Mouse (Mus musculus): ENCODE data around the gene Polr3h.

Gene Polr3h

DNA sequence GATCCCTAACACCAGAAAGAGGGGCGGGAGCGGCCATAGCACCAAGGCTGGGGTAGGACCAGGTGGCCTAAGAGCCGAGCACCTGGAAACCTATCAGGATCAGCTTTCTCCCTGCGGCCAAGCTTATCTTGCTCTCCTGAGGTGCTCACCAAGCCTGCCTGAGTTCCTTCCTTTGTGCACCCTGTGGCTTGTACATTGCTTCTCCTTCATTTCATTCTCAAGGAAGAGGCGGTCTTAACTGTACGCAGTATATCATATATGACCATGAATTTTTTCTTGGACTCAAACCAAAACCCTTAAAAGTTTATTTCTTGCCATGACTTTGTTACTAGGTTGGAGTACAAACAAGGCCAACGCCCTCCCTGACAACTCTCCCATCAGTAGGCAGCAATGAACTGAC lies 61.8 kb downstream of the Polr3h start:
- no peak for DNase-seq (ENCODE audit: low spot score)

DNA sequence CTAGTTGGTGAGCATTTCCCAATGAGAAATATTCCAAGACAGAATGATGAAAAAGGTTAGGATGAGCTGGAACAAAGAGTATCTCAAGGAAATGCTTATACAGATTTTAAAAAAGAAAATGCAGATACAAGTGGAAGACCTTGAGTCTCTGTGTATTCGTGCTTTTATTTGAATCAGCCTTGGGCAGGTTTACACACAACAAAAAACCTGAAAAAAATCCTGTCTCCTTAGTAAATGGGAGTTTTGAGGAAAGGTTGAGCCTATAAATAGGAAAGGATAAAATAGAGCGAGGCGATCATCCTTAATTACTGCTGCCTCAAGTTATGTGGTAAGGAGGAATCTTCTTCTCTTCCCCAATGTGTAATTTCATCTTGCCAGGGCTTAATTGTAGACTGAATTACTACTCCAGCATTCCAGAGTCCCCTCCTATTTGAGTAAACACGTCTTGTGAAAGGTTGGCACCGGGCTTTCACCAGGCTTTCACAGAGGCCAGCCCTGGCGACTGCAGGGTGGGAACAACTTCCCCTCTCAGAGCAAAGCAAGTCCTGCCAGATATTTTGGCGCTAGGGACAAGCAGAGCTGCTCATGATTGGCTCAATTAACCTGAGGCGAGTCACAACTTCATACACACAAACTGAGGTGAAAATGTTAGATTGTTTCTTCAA lies 65.4 kb downstream of the Polr3h start:
- peak; percentile 64 for DNase-seq (ENCODE audit: low spot score)

DNA sequence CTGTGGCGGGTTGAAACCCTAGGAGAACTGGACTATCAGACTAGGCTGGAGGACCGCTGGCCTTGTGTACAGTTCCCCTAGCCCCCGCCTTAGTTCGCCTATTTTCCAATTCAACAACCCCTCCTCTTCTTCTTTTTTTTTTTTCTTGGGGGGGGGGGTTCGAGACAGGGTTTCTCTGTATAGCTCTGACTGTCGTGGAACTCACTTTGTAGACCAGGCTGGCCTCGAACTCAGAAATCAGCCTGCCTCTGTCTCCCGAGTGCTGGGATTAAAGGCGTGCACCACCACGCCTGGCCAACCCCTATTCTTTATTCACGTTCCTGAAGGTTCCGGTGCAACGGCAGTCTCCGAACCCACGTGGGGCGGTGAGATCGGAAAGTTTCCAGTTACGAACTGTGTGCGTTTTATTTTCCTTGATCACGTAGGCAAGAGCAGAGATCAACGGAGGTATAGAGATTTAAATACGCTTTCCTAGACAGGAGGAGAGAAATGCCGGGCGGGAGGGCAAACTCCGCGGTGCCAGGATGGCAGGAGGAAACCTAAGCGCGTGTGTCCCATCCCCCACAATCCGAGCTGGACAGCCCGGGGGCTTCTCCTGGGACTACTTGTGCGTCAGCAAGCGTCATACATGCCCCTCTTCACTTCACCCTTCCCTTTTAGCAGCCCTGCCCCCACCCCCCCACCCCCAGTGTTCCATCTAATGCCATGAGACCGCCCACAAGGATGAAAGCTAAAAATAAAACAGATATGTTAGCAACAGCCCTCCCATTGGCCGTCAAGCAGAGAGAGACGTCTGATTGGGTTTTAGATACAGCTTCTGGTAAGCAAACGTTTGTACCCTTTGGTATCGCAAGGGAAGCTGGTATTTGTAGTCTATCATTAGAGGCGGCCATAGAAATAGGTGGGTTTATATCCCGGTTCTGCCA lies 66.4 kb downstream of the Polr3h start:
- peak; percentile 98 for DNase-seq (ENCODE audit: low spot score)

DNA sequence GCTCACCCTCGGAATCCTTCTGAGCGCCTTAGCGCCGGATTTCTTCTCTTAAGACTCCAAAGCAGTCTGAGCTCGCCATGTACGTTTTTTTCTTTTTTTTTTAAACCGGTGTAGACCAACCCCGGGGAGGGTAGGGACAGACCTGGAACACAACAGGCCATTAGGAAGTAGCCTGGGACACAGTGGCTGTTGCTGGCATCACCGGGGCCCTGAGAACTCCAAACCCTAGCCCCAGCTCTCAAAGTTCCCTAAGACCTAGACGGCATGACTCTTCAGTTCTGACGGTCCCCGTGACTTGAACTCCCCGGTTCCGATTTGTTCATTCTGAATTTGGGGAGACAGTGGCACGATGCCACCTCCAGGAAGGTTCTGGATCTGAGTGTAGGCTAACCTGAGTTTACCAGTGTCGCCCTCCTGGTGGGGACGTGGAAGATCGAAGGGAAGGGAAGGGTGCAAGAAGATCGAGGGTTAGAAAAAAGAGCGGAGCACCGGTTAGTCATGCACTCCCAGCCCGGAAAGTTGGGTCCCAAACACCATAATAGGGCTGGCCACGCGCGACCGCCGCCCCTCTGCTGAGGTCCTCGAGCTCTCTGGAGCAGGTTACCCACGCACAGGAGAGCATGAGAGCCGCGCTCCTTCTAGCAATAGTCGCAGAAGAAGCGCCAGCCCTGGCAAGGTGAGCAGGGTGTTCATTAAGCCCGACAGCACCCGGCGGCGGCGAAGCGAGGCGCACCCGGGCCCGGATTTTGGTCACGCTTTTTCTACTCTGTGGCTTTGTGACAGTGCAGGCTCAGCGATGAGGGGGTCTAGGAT lies 67.3 kb downstream of the Polr3h start, which contains the start of gene Tob2:
TSS of gene Tob2 (minus strand) at position 280 of the 813 bp plus-strand sequence.
- DNase-seq (ENCODE audit: low spot score): peak; percentile 81

DNA sequence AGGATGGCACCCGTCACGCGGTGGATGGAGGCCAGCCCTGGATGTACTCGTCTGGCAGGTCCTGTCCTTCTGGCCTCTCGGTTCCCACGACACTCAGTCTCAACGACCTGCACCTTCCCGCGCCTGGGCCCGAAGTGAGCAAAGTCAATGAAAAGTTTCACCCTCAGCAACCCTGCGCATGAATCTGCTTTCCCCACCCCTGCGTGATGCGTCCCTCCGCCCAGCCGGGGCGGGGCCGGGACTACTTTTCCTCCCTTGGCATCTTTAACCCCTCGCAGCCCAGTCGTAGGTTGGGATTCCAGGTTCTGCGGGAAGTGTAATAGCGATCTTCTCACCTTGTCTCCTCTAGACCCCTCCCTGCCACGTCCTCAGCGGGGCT lies 67.9 kb downstream of the Polr3h start:
- DNase-seq (ENCODE audit: low spot score): peak; percentile 97

DNA sequence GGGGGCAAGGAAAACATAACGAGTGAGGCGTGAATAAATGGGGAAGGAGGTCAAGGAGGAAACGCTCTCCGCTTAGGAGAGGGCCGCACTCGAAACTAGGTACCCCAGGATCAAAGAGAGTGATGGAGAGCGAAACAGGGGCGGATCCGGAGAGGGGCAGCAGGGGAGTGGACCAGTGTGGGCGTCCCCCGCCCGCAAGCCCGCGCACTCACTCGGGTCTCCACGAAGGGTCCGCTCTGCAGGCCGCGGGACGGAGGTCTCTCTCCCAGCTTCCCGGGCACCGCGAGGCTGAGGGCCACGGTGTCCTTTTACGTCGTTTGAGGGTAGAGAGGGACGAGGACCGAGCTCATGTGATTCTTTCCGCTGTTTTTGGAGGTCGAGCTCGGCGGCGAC lies 68.3 kb downstream of the Polr3h start:
- no peak for DNase-seq (ENCODE audit: low spot score)

DNA sequence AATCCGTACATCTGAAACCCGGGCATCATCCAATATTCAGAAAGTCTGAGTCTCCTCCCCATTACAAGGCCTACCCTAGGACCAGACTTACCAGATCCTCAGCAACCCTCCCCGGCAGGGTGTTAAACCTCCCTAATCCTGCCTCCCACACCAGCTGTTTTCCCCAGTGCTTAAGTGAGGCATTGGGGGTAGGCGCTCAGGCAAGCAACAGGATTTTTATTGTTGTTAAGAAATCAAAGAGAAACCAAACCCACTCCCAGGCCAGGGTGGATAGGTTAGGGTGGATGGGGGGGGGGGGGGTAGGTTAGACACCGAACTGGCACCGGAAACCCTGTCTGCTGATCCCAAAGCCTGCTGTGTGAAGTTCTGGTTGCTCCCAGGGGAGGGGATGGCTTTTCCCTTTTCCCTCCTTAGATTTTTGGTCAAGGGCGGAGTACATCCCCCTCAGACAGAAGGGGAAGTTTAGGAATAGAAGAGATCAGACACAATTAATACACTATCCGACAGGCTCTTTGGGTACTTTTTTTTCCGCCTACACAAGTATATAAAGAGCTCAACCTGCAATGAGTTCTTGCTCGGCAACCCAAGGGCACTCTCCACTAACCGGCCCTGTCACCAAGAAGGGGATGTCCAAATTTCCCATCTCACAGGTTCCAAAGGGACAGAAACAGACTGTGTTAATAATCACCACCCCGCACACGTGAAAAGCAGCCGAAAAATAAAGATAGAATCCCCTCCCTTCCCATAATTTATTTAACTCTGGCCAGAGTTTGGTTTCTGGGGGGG lies 68.9 kb downstream of the Polr3h start:
- peak; percentile 64 for DNase-seq (ENCODE audit: low spot score)

DNA sequence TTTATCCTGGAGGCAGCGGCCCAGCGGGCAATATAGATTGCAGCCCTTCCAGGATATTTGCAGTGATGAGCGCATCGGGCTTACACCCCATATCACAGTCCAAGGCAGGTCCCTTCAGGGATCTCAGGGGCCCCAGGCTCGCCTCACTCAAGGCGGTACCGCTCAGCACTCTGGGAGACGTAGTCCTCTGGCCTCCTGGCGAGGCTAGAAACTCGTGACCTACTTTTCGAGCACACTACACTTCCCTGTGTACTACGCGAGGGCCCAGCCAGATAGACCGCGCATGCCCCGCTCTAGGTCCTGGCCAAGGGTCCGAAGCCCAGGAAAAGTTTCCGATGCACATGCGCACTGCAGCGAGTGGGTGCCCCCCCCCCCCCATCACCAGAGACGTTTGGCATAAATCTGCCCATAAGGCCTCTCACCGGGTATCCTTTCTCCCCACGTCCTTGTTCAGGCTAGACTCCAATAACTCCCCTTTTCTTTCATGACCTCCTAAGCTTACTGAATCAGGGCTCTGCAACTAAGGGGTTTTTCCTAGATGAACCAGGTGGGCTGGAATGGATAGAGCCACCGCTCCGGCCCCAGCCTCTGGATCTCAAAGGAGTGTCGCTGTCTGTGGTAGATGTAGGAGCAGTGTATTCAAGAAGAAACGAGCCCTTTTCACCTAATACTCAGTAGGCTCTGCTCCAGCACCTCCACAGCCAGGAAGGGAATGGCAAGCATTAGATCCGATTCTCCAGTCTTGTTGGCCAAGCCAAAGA lies 69.8 kb downstream of the Polr3h start:
- peak; percentile 96 for DNase-seq (ENCODE audit: low spot score)

DNA sequence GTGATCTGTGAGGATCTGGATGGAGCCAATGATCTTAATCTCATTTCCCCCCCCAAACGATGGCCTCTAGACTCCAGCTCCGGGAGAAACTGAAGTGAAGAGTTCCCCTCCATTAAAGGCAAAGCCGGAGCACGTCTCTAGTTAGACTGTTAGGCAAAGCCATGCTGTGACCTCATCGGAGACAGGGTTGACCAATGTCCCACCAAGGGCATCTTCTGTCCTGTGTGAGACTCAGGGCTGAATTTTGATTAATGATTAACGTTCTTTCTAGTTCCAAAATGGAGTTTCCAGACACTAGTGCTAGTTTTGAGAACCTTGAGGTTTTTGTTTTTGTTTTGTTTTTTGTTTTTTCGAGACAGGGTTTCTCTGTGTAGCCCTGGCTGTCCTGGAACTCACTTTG lies 73.0 kb downstream of the Polr3h start:
- DNase-seq (ENCODE audit: low spot score): no peak

DNA sequence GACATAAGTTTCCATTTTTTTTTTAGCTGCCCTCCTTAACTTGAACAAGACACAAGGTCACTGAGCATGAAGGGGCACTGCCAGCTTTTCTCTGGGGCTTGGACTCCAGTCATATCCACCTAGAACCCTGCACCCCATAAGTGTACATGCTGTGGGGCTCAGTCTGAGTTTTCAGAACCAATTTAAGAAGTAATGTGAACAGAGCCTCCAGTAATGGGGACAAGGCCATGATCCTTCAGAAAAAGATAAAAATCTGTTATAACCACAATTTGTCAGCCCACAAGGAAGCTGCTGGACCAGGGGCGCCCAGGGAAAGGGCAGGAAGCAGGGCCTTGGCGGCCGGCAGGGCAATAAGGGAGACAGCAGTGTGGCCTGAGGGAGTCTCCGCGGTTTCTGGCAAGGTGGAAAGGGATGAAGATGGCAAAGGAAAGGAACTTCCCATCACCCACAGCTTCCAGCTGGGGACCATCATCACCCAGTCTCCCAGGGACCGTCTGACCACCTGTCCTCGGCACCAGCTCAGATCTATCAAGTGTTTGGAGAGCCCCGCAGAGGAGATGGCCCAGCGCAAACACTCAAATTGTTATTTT lies 73.5 kb downstream of the Polr3h start:
- no peak for DNase-seq (ENCODE audit: low spot score)

DNA sequence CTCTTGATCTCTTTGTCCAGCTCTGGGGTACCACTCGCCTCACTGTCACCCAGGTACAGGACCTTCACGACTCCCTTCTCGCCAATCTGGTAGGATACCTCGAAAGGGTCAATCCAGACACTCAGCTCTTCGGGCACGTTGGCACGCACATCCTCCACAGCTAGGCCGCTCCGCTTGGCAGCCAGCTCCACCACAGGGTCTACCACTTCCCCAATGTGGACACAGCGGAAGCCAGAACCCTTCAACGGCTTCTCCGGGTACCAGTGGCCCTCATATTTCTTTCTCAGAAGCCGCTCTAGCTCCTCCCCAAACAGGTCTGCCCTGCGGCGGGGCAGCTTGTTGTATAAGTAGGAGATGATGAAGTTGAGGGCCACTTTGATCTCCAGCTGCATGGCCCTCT lies 74.7 kb downstream of the Polr3h start:
- no peak for DNase-seq (ENCODE audit: low spot score)

DNA sequence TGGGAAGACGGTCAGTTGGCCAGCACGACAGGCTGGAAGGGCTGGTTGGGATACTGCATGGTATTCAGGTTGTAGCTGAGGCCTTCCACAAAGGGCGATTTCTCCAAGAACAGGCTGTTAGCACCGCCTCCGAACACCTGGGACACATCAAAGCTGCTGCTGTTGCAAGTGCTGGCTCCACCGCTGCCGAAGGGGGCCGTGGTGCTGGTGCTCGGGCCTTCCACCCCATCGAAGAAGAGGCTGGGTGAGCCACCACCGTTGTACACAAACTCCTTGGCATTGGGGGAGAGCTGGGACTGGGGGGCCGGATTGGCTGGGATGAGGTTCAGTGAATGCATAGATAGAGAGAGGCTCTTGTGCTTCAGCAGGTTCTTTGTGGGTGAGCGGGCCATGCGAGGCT lies 75.3 kb downstream of the Polr3h start:
- DNase-seq (ENCODE audit: low spot score): no peak

DNA sequence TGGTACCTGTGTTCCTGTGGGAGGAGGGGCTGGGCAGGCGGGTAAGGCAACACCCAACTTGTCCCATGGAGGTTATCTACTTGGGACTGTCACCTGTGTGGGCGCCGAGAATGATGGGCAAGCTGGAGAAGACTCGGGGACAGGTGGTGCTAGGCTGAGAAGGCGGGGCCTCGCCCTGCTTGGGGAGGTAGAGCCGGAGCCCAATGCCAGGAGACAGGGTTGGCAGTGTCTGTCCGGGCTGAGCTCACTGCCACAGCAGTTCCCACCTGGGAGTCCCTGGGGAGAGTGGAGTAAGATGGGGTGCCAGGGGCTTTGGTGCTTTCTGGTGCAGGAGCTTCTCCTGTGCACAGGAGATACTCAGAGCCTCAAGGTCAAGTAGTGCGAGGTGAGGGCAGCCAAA lies 76.9 kb downstream of the Polr3h start:
- no peak for DNase-seq (ENCODE audit: low spot score)

DNA sequence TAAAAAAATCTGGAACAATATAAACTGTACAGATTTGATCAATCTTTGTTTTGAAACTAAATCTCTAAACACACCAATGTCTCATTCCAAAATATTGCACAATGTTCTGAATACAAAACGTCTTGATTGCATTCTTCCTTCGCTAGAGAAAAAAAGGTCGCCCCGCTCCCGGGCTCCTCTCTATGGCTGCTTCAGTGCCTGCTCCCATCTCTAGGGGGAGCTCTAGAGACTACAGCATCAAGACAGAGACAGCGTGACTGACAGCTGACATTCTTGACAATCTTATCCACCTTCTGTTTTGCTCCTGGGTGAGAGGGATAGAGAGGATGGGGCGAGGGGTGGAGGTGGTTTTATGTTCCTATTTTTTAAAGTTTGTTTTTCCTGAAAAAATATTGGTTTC lies 77.7 kb downstream of the Polr3h start:
- DNase-seq (ENCODE audit: low spot score): peak; percentile 82

DNA sequence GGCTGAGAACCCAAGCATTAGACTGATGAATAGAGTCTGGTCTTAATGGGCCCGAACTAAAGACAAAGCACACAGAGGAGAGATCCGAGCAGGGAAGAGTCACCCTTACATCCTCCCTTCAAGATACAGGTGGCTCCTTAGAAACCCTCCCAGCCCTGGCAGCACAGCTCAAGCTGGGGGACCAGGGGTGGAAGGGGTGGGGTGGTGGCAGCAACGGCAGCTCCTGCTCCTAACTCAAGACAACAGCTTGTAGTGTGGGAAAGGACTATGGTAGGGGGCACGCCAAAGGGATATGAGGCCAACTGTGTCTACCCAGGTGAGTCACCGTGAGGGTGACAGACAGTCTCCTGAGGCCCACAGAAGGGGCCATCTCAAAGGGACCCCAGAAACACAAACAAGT lies 78.2 kb downstream of the Polr3h start:
- DNase-seq (ENCODE audit: low spot score): no peak

DNA sequence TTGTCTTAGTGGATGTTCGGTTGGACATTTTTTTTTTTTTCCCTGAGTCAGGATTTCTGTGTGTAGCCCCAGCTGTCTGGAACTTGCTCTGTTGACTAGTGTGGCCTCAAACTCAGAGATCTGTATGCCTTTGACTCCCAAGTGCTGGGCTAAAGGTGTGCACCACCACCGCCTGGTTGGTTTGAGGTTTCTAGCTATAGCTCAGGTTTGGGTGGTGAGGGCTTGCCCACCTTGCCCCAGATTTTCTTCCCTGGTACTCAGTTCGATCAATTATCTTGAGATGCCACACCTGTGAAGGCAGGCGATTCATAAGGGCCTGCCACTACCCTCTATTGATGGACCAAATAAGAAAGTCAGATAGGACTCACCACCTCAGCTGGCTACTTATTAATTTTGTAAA lies 78.9 kb downstream of the Polr3h start:
- no peak for DNase-seq (ENCODE audit: low spot score)

DNA sequence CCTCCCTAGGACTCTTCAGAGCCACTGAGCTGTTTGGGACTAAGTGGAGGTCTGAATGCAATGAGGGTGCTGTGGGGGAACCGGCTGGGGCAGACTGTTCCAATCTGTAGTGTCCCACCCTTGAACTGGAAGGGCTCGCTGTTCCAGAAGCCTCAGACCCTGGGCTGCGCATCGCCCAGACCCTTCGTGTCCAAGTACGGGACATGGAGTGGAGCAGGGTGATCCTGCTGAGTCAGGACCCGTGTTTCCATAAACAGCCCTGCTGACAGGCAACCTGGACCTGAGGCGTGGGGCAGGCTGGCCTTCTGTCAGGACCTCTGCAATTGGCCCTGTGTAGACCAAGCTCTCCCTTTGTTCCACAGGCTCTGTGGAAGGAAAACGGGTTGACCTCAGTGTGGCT lies 79.3 kb downstream of the Polr3h start:
- DNase-seq (ENCODE audit: low spot score): no peak

DNA sequence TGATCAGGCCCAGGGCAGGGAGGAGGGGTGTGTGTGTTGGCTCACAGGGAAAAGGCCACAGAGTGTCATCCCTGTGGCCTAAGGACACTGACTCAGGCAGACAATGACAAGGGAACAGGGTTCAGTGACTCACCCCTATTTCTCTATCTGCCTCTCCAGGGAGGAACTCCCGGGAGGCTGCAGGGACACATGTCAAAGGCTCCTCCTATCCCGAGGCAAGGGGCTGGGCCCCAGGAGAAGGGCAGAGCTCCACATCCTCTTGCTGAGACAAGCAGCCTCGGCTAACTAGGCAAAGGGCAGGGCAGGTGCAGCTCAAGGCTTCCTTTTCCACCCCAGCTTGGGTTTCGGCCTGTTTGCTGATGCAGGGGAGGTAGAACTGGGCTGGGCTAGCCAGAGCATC lies 80.3 kb downstream of the Polr3h start:
- DNase-seq (ENCODE audit: low spot score): peak; percentile 92

DNA sequence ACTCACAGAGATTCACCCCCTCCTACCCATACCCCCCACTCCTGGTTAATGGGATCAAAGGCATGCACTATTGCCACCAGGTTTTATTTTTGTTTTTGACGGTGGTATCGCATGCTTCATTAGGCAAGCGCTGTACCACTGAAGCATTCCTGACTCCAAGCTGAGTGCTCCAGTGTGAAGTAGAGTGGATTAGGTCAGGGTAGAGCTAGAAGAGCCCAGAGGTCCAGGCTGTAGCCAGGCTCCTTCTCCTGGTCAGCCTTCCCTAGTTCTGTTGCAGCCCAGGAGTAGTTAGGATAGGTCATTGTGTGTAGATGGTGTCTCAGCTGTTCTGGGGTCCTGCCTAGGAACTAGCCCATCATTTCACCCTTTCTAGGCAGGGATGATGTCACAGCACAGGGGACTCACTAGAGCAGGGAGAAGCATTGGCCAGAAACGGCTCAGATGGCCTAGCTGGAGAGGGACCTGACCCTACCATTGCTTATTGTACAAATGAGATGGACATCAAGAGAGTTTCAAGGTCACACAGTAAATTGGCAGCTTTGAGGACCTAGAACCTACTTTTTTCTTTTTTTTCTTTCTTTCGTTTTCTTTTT lies 80.9 kb downstream of the Polr3h start:
- no peak for DNase-seq (ENCODE audit: low spot score)

DNA sequence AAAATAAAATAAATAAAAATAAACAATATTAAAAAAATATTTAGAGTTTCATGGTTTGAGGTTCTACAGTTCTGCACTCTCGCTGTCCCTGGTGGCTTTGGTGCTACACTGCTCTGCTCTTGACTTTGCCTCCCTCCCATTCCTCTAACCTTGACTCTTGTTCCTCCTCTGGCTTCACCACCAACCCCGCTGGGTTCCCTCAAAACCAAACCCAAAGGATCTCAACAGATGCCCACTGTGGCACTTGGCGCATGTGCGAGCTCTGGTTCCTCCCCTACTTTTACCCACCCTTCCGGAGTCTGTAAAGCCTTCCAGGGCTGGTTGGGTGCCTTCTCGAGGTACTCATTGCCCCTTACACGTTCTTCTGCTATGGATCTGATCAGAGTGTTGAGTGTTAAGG lies 83.8 kb downstream of the Polr3h start:
- no peak for DNase-seq (ENCODE audit: low spot score)
